Mouse (Mus musculus) erythroblast, embryonic 14.5 days (primary cell): ENCODE data around the gene AC109138.7. TPM values are rescaled to one million over a fixed set of nuclear protein-coding genes. Genes with fewer than 3 reads are reported as not detected.

Source experiments
- H3K27me3 ChIP-seq: 2 replicates; pipeline ENCODE4 v1.6.1; 2012; ENCODE audit warnings: inconsistent platforms; ENCODE audit not compliant: control insufficient read depth
- H3K36me3 ChIP-seq: 2 replicates; pipeline ENCODE4 v1.6.1; 2012; ENCODE audit warnings: mild to moderate bottlenecking, inconsistent platforms; ENCODE audit not compliant: control insufficient read depth
- H3K4me1 ChIP-seq: 2 replicates; pipeline ENCODE4 v1.6.1; 2012; ENCODE audit warnings: inconsistent platforms; ENCODE audit not compliant: control insufficient read depth
- H3K4me3 ChIP-seq: replicated peaks from 2 replicates; pipeline ENCODE3; 2012; ENCODE audit warnings: moderate library complexity, mild to moderate bottlenecking, inconsistent platforms
- H3K9me3 ChIP-seq: 2 replicates; pipeline ENCODE4 v1.6.1; 2012; ENCODE audit warnings: low read length, inconsistent platforms, mixed read lengths; ENCODE audit not compliant: control insufficient read depth
- GATA1 ChIP-seq: IDR thresholded peaks from 2 replicates; pipeline ENCODE4 v1.6.1; 2012; ENCODE audit warnings: low read length, inconsistent platforms, mixed read lengths
- TAL1 ChIP-seq: IDR thresholded peaks from 3 replicates; pipeline ENCODE4 v1.6.1; 2012; ENCODE audit warnings: low read length, inconsistent platforms, mixed read lengths
- polyA plus RNA-seq: library from polyadenylated mRNA; stranded (reverse); fragments of >175 nt; gene quantifications from 2 replicates; pipeline ENCODE4 v1.2.3, GENCODE M21; 2012

AC109138.7 gene
- polyA plus RNA-seq, 1 experiment, result not detected

DNA sequence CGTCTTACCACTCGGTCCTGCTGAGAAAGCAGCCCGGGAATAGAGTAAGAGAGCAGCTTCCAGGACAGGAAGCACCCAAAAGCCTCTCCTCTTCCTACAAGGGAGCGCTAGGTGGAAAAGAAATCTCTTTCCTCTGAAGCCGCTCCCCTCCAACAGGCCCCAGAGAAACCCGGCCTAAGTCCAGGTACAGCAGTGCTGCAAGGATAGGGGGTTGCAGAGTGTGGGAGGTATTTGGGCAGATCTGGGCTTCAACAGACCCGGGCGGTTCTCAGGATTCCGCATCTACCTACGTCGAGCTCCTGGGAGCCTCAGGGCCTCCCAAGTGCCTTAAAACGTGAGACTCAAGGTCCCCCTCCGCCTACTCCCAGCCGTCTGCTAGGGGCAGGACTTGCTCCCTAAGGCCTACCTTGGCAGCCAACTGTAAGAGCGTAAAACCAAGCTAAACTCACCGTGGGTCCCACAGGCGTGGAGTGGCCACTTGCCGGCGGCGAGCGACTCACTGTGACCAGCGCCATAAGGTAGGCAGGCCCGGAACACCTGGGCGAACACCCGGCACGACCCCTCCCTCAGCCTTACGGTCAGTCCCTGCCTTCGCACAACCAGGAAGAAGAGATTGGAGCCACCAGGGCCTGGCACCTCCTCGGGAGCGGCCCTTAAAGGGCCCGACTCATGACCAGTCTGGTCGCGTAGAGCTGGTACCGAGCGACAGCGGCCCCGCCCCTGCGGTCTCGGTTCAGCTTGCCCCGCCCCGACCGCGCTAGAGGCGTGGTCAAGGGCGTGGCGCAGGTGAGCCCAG, 54.6 kb downstream of the AC109138.7 start, which contains the start of gene Ssh3:
TSS of gene Ssh3 (minus strand) at position 615 of the 796 bp plus-strand sequence.
- no peak for TF ChIP-seq GATA1
- no peak for TF ChIP-seq TAL1
- no peaks in the 10 kb centered on the region for H3K36me3 ChIP-seq
- no peaks in the 10 kb centered on the region for H3K9me3 ChIP-seq
- H3K4me3 ChIP-seq, result peak within 1 kb of the TSS; percentile 54
- peaks cover 30% of the 10 kb centered on the region for H3K27me3 ChIP-seq
- H3K4me1 ChIP-seq, result peaks cover 18% of the 10 kb centered on the region

DNA sequence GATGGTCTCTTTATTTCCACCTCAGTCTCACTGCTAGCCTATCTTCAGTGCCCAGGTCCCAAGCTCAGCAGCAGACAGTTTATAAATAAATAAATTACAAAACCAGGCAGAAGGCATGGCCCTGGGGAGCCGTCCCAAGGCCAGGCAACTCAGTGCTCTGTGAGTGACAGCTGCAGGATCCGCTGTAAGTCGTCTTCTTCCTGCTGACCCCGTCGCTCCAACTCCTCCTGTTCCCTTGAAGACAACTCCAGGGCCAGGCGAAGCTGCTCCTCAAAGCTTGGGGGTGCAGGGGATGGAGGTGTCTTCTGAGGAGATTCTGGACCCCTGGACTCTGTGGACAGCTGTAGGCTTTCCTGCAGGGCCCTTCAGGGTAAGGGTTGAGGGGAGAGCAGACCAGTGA, 56.0 kb downstream of the AC109138.7 start:
- H3K36me3 ChIP-seq, result no peaks in the 10 kb centered on the region
- no peaks in the 10 kb centered on the region for H3K9me3 ChIP-seq
- peaks cover 18% of the 10 kb centered on the region for H3K4me1 ChIP-seq
- TF ChIP-seq TAL1 (no peak), GATA1 (no peak)
- H3K27me3 ChIP-seq, result peaks cover 30% of the 10 kb centered on the region
- H3K4me3 ChIP-seq, result no peak overlapping the region

DNA sequence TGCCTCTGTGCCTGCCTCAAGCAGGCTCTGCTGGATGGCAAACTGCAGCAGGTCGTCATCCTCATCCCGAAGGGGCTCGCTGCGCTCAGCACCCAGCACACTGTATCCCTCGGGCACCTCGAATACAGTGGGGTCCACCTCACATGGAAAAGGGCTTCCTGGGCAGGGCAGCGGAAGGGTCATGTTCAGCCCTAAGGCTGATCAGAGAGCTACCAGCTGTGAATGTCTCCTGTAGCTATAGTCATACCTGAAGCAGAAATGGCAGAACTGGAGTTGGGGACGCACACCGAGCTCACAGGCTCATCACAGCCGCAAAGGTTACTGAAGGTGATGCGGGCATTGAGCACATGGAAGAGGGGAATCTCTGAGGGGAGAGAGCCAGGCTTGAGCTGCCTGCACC, 56.8 kb downstream of the AC109138.7 start:
- Histone ChIP-seq H3K4me1 (peaks cover 18% of the 10 kb centered on the region), H3K27me3 (peaks cover 30% of the 10 kb centered on the region), H3K36me3 (no peaks in the 10 kb centered on the region), H3K9me3 (0 out of 2 replicates have a peak, but pooled peaks cover 1% of the 10 kb centered on the region), H3K4me3 (no peak overlapping the region)
- no peak for TF ChIP-seq TAL1
- no peak for TF ChIP-seq GATA1

- TF ChIP-seq GATA1 (no peak), TAL1 (no peak)
- peaks cover 17% of the 10 kb centered on the region for H3K27me3 ChIP-seq
- no peaks in the 10 kb centered on the region for H3K36me3 ChIP-seq
- peaks cover 15% of the 10 kb centered on the region for H3K4me1 ChIP-seq
- peaks cover 10% of the 10 kb centered on the region for H3K9me3 ChIP-seq
- no peak overlapping the region for H3K4me3 ChIP-seq
These were observed 65.3 kb downstream of the AC109138.7 start for GRCm38 (mm10) chr19:4279487-4279886.

DNA sequence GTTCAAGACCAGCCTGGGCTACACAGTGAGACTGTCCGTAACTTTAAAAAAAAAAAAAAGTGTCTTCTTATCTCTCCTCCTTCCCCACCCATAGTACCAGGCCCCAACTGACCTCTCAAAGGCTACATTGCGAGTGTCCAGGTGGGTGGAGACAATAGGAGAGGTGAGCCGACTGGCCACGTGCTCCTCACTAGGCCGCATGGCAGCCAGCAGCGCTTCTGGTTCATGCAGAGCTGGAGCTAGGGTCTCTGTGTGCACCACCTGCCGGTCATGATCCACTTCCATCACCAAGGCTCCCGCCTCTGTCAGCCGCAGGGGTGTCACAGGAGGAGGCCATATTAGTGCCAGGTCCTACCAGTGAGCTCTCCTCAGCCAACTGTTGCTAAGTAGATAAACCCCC, 66.3 kb downstream of the AC109138.7 start:
- H3K4me1 ChIP-seq, result peaks cover 15% of the 10 kb centered on the region
- H3K4me3 ChIP-seq, result no peak overlapping the region
- peaks cover 10% of the 10 kb centered on the region for H3K9me3 ChIP-seq
- peaks cover 17% of the 10 kb centered on the region for H3K27me3 ChIP-seq
- peaks cover 4% of the 10 kb centered on the region for H3K36me3 ChIP-seq
- no peak for TF ChIP-seq TAL1
- no peak for TF ChIP-seq GATA1

Other genes with a start within 250 kb of the AC109138.7 start
- gene Aldh3b2, start 242.0 kb upstream of the AC109138.7 start, polyA plus RNA-seq, result 0.11 and 0.20 TPM in 2 replicates
- gene Acy3, start 227.8 kb upstream of the AC109138.7 start, polyA plus RNA-seq, result 0.10 TPM in 1 of 2 replicates, not detected in the other
- gene Tbx10, start 221.6 kb upstream of the AC109138.7 start, polyA plus RNA-seq, result not detected in 2 replicates
- gene Nudt8, start 213.8 kb upstream of the AC109138.7 start, polyA plus RNA-seq, result 0.45 and 0.73 TPM in 2 replicates
- gene Gm49405, start 213.7 kb upstream of the AC109138.7 start, polyA plus RNA-seq, result 0.05 TPM in 2 replicates
- 0.06 and 0.07 TPM in 2 replicates for gene Doc2g, start 211.0 kb upstream of the AC109138.7 start, polyA plus RNA-seq
- gene Ndufv1, start 201.6 kb upstream of the AC109138.7 start, polyA plus RNA-seq, result 47.7 and 49.2 TPM in 2 replicates
- gene Gstp1, start 176.4 kb upstream of the AC109138.7 start, polyA plus RNA-seq, result 14.9 and 28.9 TPM in 2 replicates
- not detected in 2 replicates for gene Gstp2, start 168.3 kb upstream of the AC109138.7 start, polyA plus RNA-seq
- gene Gstp3, start 154.8 kb upstream of the AC109138.7 start, polyA plus RNA-seq, result 1.3 TPM in 2 replicates
- gene Cabp2, start 132.8 kb upstream of the AC109138.7 start, polyA plus RNA-seq, result not detected in 2 replicates
- 11.2 and 12.1 TPM in 2 replicates for gene Cdk2ap2, start 117.2 kb upstream of the AC109138.7 start, polyA plus RNA-seq
- 0.66 and 0.94 TPM in 2 replicates for gene Pitpnm1, start 114.4 kb upstream of the AC109138.7 start, polyA plus RNA-seq
- 23.9 and 25.1 TPM in 2 replicates for gene Aip, start 88.5 kb upstream of the AC109138.7 start, polyA plus RNA-seq
- 0.01 TPM in 1 of 2 replicates, not detected in the other for gene Gpr152, start 74.6 kb upstream of the AC109138.7 start, polyA plus RNA-seq
- gene Cabp4, start 70.3 kb upstream of the AC109138.7 start, polyA plus RNA-seq, result 0.05 TPM in 2 replicates
- 6.2 and 7.5 TPM in 2 replicates for gene Coro1b, start 65.7 kb upstream of the AC109138.7 start, polyA plus RNA-seq
- 5.6 and 7.7 TPM in 2 replicates for gene Ptprcap, start 60.8 kb upstream of the AC109138.7 start, polyA plus RNA-seq
- 24.5 and 32.5 TPM in 2 replicates for gene Rps6kb2, start 51.0 kb upstream of the AC109138.7 start, polyA plus RNA-seq
- gene Carns1, start 38.9 kb upstream of the AC109138.7 start, polyA plus RNA-seq, result not detected in 2 replicates
- gene Tbc1d10c, start 23.1 kb upstream of the AC109138.7 start, polyA plus RNA-seq, result 0.18 and 0.22 TPM in 2 replicates
- gene Ppp1ca, start 22.3 kb upstream of the AC109138.7 start, polyA plus RNA-seq, result 42.7 and 52.0 TPM in 2 replicates
- 2.6 and 3.9 TPM in 2 replicates for gene Rad9a, start 12.7 kb upstream of the AC109138.7 start, polyA plus RNA-seq
- gene Clcf1, start 119 bp upstream of the AC109138.7 start, polyA plus RNA-seq, result not detected in 2 replicates
- 0.49 and 0.74 TPM in 2 replicates for gene Pold4, start 17.5 kb downstream of the AC109138.7 start, polyA plus RNA-seq
- gene Ssh3, start 54.8 kb downstream of the AC109138.7 start, polyA plus RNA-seq, result 0.19 and 0.24 TPM in 2 replicates
- gene Ankrd13d, start 68.8 kb downstream of the AC109138.7 start, polyA plus RNA-seq, result 0.22 and 0.38 TPM in 2 replicates
- 20.9 and 22.2 TPM in 2 replicates for gene Grk2, start 91.9 kb downstream of the AC109138.7 start, polyA plus RNA-seq
- 1.3 and 2.7 TPM in 2 replicates for gene Kdm2a, start 183.9 kb downstream of the AC109138.7 start, polyA plus RNA-seq
- gene Rhod, start 225.1 kb downstream of the AC109138.7 start, polyA plus RNA-seq, result not detected in 2 replicates